Mouse (Mus musculus): ENCODE data around the gene Tsen34. TPM values are rescaled to one million over a fixed set of nuclear protein-coding genes. Genes with fewer than 3 reads are reported as not detected.

The Tsen34 gene
- polyA plus RNA-seq, 1 experiment from 2014 or later = 254 TPM

DNA sequence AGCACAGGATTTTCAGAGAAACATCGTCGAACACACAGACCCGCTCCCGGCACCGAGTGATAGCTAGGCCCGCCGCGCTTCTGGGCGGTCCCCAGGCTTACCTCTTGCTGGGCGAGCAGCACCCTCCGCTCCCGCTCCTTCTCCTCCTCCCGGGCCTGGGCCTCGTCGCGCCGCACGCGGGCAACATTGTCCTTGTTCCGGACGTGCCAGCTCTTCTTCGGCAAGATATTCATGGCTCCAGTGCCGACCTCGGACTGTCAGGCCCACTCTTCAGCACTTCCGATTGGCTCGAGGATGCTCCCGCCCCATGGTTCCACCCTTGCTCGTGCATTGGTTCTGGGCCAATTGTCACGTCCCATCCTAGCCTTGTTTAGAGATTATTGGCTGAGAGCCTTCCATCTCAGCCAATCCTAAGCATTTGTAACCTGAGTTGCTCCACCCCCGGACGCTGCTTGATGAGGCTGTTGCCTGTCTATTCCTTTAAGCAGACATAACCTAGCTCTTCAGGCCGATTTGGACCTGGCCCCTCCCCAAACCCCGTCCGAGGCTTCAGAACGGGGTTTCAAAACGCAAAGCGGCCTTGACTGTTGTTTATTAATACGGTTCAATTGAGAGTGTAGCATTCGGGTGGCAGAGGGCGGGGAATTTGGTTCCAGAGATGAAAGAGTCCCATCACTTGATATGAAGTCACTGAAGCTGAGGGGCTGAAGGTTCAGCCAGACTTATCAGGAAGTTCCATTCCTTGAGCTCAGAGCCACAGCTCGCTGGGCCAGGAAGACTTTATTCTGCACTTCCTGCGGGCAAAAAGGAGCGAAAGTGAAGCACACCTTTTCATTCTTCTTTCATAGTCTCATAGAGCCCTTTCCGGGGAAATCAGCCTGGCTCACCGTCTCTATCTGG lies 27.2 kb upstream of the Tsen34 start, which contains the start of gene Leng1:
Gene Leng1, minus strand, starts transcription at position 626 of the 900 bp plus-strand sequence.
- peak within 1 kb of the TSS; percentile 56 for H3K9ac ChIP-seq (replicated peaks)
- H3K36me3 ChIP-seq = peaks cover 24% of the 10 kb centered on the region
- peak; percentile 98 for ATAC-seq (replicated peaks)
- H3K27me3 ChIP-seq = no peaks in the 10 kb centered on the region
- peaks cover 19% of the 10 kb centered on the region for H3K4me1 ChIP-seq
- H3K4me2 ChIP-seq (replicated peaks) = peak within 1 kb of the TSS; percentile 68
- peak within 1 kb of the TSS; percentile 67 for H3K4me3 ChIP-seq
- 4% methylated on average over 45 of the region's 45 CpGs for WGBS
- H3K9me3 ChIP-seq = no peaks in the 10 kb centered on the region
- peak within 1 kb of the TSS; percentile 76 for H3K27ac ChIP-seq (replicated peaks)

DNA sequence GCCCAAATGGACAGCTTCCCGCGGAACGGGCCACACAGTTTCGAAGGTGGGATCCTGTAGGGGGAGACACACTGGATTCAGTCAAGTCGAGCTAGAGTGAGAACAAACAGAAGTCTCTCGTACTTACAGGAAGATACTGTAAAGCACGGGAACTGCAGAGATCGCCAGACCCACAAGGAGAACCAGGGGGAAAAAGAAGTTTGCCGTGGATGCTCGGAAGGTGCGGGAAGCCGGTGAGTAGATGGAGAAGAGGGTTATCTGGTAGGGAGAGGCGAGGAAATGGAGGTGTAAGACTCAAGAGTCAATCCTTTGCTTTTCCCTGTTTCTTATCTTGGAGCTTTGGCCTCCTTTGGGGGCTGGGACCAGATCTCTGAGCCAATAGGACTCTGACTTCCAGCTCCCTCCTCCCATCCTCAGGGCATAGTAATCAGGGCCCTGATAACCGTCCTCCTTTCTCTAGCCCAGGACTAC lies 25.7 kb upstream of the Tsen34 start:
- no peak for ATAC-seq (replicated peaks)
- Histone ChIP-seq H3K4me2 (replicated peaks) (no peak overlapping the region), H3K9ac (replicated peaks) (no peak overlapping the region), H3K27me3 (no peaks in the 10 kb centered on the region), H3K36me3 (peaks cover 11% of the 10 kb centered on the region), H3K9me3 (no peaks in the 10 kb centered on the region), H3K4me1 (peaks cover 19% of the 10 kb centered on the region), H3K27ac (replicated peaks) (no peak overlapping the region), H3K4me3 (no peak overlapping the region)
- 18% methylated on average over 14 of the region's 14 CpGs for WGBS

DNA sequence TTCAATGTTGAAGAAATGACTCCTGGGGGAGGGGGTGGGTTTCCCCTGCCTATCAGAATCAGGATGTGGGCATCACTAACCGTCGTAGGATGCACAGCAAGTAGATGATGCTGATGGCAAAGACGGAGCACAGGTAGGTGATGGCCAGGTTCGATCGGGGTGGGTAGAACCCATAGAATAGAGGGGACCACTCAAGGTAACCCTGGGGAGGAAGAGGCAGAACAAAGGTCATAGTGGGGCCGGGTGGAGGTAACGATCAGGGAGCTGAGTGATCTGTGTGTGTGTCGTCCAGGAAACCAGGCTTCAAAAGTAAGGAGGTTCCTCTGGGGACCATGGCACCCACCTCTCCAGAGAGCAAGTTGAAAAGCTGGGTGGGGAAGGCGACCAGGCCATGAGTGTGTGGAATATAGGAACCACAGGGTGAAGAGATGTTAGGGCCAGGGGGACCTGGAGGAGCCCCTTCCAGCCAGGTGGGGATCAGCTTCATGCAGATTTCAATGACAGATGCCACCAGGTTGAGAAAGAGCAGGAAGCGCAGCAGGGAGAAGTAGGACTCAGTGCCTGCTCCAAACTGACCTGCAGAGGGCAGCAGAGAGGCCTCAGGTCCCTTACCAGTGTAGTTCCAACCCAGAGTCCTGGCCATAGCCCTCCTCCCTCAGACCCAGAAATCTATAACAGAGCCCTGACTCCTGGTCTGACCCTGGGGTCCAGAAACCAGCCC lies 18.0 kb upstream of the Tsen34 start:
- H3K4me3 ChIP-seq = no peak overlapping the region
- H3K9ac ChIP-seq (replicated peaks) = no peak overlapping the region
- no peaks in the 10 kb centered on the region for H3K27me3 ChIP-seq
- H3K4me2 ChIP-seq (replicated peaks) = no peak overlapping the region
- peaks cover 7% of the 10 kb centered on the region; the same call in 1 of the 2 replicates for H3K36me3 ChIP-seq
- H3K4me1 ChIP-seq = no peaks in the 10 kb centered on the region
- ATAC-seq (replicated peaks) = peak; percentile 93
- H3K27ac ChIP-seq (replicated peaks) = no peak overlapping the region
- 74% methylated on average over 10 of the region's 10 CpGs for whole genome bisulfite sequencing
- no peaks in the 10 kb centered on the region for H3K9me3 ChIP-seq

DNA sequence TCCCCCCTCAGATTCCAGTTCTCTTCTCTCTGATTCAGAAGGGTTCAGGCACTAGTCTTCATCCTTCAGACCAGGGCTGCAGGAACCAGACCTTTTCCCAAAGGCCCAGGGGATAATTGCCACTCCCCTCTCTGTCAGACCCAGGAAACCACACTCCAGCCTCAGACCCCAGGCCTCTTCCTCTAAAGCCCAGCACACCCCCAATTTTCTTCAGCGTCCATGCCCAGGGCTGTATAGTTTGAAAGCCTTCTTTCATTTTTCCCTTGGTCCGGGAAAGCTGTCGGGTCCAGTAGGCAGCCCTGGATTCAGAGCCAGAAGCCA lies 17.5 kb upstream of the Tsen34 start:
- Histone ChIP-seq H3K4me3 (no peak overlapping the region), H3K4me2 (replicated peaks) (no peak overlapping the region), H3K27me3 (no peaks in the 10 kb centered on the region), H3K4me1 (no peaks in the 10 kb centered on the region), H3K27ac (replicated peaks) (no peak overlapping the region), H3K9ac (replicated peaks) (no peak overlapping the region), H3K9me3 (no peaks in the 10 kb centered on the region), H3K36me3 (peaks cover 7% of the 10 kb centered on the region; the same call in 1 of the 2 replicates)
- no peak for ATAC-seq (replicated peaks)
- 80% methylated on average over 3 of the region's 3 CpGs for WGBS

DNA sequence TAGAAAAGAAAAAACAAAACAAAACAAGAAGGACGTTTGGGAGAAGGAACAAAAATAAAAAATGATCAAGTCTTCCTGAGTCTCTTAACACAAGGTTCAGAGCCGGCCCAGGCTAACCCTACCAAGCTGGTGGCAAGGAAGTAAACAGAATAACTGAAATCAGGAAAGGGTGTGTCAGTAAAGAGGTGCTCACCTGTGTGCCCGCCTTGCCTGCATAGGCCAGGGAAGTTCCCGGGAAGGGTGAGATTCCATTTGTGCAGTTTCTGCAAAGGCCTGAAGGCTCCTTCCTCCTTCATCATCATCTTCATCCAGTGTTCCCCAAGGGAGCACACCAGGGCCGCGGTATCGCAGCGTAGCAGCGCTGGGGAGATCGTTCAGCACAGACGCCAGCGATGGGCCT lies 16.3 kb upstream of the Tsen34 start:
- H3K9me3 ChIP-seq = no peaks in the 10 kb centered on the region
- no peak overlapping the region for H3K4me3 ChIP-seq
- H3K36me3 ChIP-seq = peaks cover 7% of the 10 kb centered on the region; the same call in 1 of the 2 replicates
- no peak overlapping the region for H3K4me2 ChIP-seq (replicated peaks)
- WGBS = 89% methylated on average over 12 of the region's 12 CpGs
- no peak overlapping the region for H3K27ac ChIP-seq (replicated peaks)
- no peaks in the 10 kb centered on the region for H3K27me3 ChIP-seq
- ATAC-seq (replicated peaks) = no peak
- H3K4me1 ChIP-seq = no peaks in the 10 kb centered on the region
- H3K9ac ChIP-seq (replicated peaks) = no peak overlapping the region

DNA sequence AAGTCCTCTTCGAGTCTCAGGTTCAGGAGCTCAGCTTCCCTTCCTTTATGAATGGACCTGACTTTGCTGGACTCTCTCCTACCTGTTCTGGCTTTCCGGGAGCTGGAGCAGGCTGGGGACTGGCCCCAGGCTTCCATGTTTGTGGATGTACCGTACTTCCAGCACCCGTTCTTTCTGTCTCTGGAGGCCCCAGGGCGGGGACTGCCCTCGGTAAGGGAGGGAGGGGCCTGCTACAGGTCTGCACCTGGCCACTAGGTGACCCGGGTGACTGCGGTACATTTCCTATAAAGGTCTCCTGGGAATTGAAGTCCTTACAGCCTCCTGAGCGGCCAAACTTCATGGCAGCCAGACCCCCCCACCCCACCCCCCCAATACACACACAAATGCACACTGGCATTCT lies 15.3 kb upstream of the Tsen34 start, which contains the start of gene Tmc4:
Gene Tmc4, minus strand, starts transcription at position 212 of the 400 bp plus-strand sequence.
- 50% methylated on average over 9 of the region's 9 CpGs for WGBS
- no peaks in the 10 kb centered on the region for H3K4me1 ChIP-seq
- no peak within 1 kb of the TSS for H3K27ac ChIP-seq (replicated peaks)
- no peak for ATAC-seq (replicated peaks)
- H3K4me2 ChIP-seq (replicated peaks) = no peak within 1 kb of the TSS
- no peaks in the 10 kb centered on the region for H3K9me3 ChIP-seq
- H3K36me3 ChIP-seq = peaks cover 7% of the 10 kb centered on the region; the same call in 1 of the 2 replicates
- no peak within 1 kb of the TSS for H3K9ac ChIP-seq (replicated peaks)
- no peak within 1 kb of the TSS for H3K4me3 ChIP-seq
- no peaks in the 10 kb centered on the region for H3K27me3 ChIP-seq

DNA sequence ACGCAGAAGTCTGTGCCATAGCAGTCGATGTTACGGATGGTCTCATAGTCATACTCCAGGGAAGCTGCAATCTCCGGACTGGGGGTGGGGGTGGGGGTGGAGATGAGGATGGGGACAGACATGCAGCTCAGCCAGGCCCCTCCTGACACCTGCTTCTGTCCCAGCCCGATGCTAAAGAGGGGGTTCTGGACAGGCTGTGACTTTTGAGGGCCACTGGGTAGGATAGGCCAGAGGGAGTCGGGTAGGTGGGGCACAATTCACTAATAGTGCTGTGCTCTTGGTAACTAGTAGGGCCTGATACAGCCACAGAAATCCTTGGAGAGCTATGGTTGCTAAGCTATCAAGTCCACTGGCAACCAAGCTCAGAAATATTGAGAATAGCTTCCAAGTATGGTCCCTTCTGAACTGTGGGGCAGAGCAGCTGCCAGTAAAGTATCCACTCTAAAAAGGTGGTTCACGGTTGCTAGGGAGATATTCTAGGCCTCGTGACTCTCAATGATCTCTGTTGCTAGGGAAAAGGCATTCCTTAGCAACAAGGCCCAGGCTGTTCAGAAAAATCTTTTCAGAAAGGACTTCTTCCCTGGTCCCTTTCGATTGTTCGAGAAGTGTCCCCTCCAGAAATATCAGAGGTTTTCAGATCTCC lies 8.6 kb upstream of the Tsen34 start:
- Histone ChIP-seq H3K9ac (replicated peaks) (no peak overlapping the region), H3K4me3 (no peak overlapping the region), H3K27me3 (no peaks in the 10 kb centered on the region), H3K27ac (replicated peaks) (peak overlapping the region; percentile 59), H3K4me1 (peaks cover 7% of the 10 kb centered on the region; the same call in 1 of the 2 replicates), H3K4me2 (replicated peaks) (no peak overlapping the region), H3K36me3 (peaks cover 25% of the 10 kb centered on the region), H3K9me3 (no peaks in the 10 kb centered on the region)
- peak; percentile 63 for ATAC-seq (replicated peaks)
- 64% methylated on average over 10 of the region's 10 CpGs for WGBS

DNA sequence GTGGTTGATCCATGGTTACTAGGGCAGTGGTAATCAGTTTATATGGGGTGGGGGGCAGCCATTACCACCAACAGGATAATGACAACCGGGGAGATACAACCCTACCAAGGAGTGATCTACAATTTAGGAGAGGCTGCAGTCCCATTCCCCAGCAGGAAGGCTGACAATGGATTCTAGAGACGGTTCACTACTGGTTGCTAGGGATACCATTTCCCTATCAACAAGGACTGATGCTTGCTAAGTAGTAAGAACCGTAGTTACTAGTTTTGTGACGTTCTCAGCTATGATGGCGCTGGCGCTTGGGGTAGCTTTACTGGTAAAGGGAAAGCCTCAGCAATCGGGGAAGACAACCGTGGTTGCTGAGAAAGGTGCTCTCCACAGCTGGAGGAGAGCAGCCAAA lies 8.0 kb upstream of the Tsen34 start:
- Histone ChIP-seq H3K9ac (replicated peaks) (no peak overlapping the region), H3K27ac (replicated peaks) (peak overlapping the region; percentile 55), H3K27me3 (no peaks in the 10 kb centered on the region), H3K4me3 (no peak overlapping the region), H3K4me2 (replicated peaks) (no peak overlapping the region), H3K9me3 (no peaks in the 10 kb centered on the region), H3K4me1 (peaks cover 7% of the 10 kb centered on the region; the same call in 1 of the 2 replicates), H3K36me3 (peaks cover 25% of the 10 kb centered on the region)
- peak; percentile 17; the same call in 1 of the 2 replicates for ATAC-seq (replicated peaks)
- 74% methylated on average over 8 of the region's 8 CpGs for WGBS

DNA sequence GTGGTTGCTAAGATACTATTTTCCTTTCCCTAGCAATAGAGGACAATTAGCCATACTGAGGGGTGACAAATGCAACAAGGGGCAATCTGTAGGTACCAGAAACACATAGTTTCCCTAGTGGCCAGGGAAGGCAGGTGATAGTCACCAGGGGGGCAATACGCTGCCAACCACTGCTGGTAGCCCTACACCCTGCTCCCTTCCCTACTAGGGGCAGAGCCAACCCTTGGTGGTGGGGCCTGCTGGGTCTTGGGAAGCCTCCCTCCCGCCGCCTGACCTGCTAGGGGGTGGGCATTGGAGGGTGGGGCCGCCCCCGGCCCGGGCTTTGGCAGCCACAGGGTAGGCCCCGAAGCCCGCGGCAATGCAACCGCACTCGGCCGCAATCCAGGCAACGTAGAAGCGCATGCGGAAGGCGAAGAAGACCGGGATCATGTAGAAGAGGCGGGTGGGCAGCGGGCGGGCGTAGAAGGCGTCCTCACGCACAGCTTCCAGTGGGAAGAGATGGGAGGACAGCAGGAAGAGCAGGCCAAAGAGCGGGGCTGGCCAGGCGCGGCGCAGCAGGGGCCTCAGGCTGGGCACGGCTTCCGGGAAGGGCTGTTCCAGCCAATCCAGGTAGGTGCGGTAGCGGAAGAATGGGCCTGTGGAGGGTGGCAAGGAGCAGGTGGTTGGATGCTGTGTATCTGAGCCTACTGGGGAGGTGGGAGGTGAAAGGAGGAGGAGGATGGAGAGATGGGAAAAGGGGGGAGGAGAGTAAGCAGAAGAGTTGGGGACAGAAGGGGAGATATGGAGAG lies 7.1 kb upstream of the Tsen34 start:
- peaks cover 28% of the 10 kb centered on the region for H3K36me3 ChIP-seq
- no peaks in the 10 kb centered on the region for H3K27me3 ChIP-seq
- H3K9ac ChIP-seq (replicated peaks) = no peak overlapping the region
- peak; percentile 9; the same call in 1 of the 2 replicates for ATAC-seq (replicated peaks)
- no peak overlapping the region for H3K4me2 ChIP-seq (replicated peaks)
- peaks cover 7% of the 10 kb centered on the region; the same call in 1 of the 2 replicates for H3K4me1 ChIP-seq
- H3K9me3 ChIP-seq = no peaks in the 10 kb centered on the region
- peak overlapping the region; percentile 7; the same call in 1 of the 2 replicates for H3K27ac ChIP-seq (replicated peaks)
- no peak overlapping the region for H3K4me3 ChIP-seq
- 83% methylated on average over 31 of the region's 31 CpGs for WGBS

DNA sequence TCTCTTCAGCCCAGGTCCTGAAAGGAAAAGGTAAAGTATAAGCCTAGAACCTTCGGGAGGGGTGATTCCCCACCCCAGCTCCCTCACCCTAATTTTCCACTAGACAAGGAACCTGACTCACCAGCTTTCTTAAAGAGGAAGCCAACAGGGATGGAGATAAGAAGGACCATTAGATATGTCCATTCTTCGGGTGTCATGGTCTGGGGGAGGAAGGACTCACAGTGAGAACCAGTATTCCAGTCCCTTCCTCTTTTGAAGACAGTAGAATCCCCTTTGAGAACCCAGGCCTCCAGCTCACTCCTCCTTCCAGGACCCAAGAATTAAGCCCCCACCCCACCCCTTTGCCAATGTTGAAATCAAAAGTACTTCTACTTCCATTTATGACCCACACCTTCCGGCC lies 744 bp upstream of the Tsen34 start:
- Histone ChIP-seq H3K9ac (replicated peaks) (peak overlapping the region; percentile 92), H3K36me3 (peaks cover 21% of the 10 kb centered on the region), H3K27me3 (no peaks in the 10 kb centered on the region), H3K4me2 (replicated peaks) (peak overlapping the region; percentile 85), H3K4me1 (peaks cover 33% of the 10 kb centered on the region), H3K4me3 (peak overlapping the region; percentile 80), H3K9me3 (no peaks in the 10 kb centered on the region), H3K27ac (replicated peaks) (peak overlapping the region; percentile 93)
- 48% methylated on average over 3 of the region's 3 CpGs for WGBS
- no peak for ATAC-seq (replicated peaks)
